Mouse (Mus musculus): Measurements from ENCODE around the gene Zan.

DNA sequence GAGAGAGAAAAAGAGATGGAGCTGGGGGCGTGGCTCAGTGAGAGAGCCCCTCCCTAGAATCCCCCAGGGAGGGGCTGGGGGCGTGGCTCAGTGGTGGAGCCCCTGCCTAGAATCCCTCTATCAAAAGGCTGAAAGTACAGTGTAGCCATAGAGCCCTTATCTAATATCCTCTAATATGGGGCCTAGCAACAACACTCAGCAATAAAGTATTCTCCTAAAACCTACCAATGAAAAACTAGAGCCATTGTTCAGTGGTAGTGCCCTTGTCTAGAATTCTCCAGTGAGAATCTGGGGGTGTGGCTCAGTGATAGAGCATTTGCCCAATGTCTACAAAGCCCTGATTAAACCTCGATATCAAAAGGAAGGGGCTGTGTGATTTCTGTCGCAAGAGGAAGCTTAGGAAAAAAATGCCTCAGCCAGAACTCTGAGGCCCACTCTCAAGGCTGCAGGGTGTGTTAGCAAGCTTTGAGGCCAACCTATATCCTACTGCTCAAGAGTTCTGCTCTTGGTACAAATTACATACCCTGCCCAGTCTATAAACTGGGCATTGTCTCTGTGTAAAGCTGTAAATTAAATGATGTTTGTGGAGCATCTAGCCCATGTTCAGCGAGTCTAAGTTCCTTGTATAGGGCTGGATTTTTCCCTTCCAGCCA, 4.5 kb downstream of the Zan start:
- TF ChIP-seq CTCF (IDR thresholded peaks at IDR 0.05; ENCODE audit: control insufficient read depth, insufficient read depth, low read length) (no peak), POLR2A (IDR thresholded peaks at IDR 0.05; ENCODE audit: borderline replicate concordance, control insufficient read depth, low read depth, low read length) (no peak)
